Mouse (Mus musculus) left cerebral cortex, postnatal 4 days (tissue): Measurements from ENCODE around the gene Map10. TPM values are rescaled to one million over a fixed set of nuclear protein-coding genes. Genes with fewer than 3 reads are reported as not detected.
A peak's percentile ranks its signal among the peaks of the same experiment; 100 is the strongest.

ENCODE experiments used
- DNase-seq: peaks from one replicate; pipeline ENCODE4 v3.0.0-alpha.2; 2022
- intact Hi-C: fragments of 180-260 bp; cut with DNase I; formaldehyde crosslinking; loops from one replicate; pipeline ENCODE4 v1.15.1; 2025
- total RNA-seq, 2 experiments: library from RNA; stranded (reverse); gene quantifications; 2 replicates each; pipeline ENCODE4 v1.2.3; 2021

The Map10 gene
- total RNA-seq, 2 experiments from 2014 or later: 7.8 to 8.4 TPM

- intact Hi-C loops: no loop called here
- no peak for DNase-seq
These were observed 389 bp upstream of the Map10 start for GRCm38 (mm10) chr8:125669159-125669699.

- intact Hi-C loops: no loop called here
- no peak for DNase-seq
These were observed 802 bp downstream of the Map10 start for GRCm38 (mm10) chr8:125670420-125670819.

- DNase-seq: no peak
- intact Hi-C loops: no loop called here
These were observed 1.3 kb downstream of the Map10 start for GRCm38 (mm10) chr8:125670906-125671305.

GRCm38 (mm10) chr8:125671371-125671770 lies 1.8 kb downstream of the Map10 start:
- intact Hi-C loops: no loop called here
- no peak for DNase-seq

GRCm38 (mm10) chr8:125675796-125676195 lies 6.2 kb downstream of the Map10 start:
- DNase-seq: no peak
- intact Hi-C loops: no loop called here

GRCm38 (mm10) chr8:125677484-125677883 lies 7.9 kb downstream of the Map10 start:
- DNase-seq: no peak
- intact Hi-C loops: no loop called here

GRCm38 (mm10) chr8:125678854-125679648 lies 9.4 kb downstream of the Map10 start:
- DNase-seq: no peak
- intact Hi-C loops: no loop called here

- DNase-seq: no peak
- intact Hi-C loops: no loop called here
These were observed 11.3 kb downstream of the Map10 start for GRCm38 (mm10) chr8:125680851-125681408.

- intact Hi-C loops: no loop called here
- no peak for DNase-seq
These were observed 15.7 kb downstream of the Map10 start for GRCm38 (mm10) chr8:125685216-125685760.

- intact Hi-C loops: no loop called here
- DNase-seq: no peak
These were observed 16.7 kb downstream of the Map10 start for GRCm38 (mm10) chr8:125686221-125686865.

- intact Hi-C loops: no loop called here
- DNase-seq: peak; percentile 59
These were observed 20.7 kb downstream of the Map10 start for GRCm38 (mm10) chr8:125690166-125690915.

GRCm38 (mm10) chr8:125690961-125691360 lies 21.3 kb downstream of the Map10 start:
- intact Hi-C loops: no loop called here

GRCm38 (mm10) chr8:125692447-125692846 lies 22.8 kb downstream of the Map10 start:
- peak; percentile 62 for DNase-seq
- intact Hi-C loops: no loop called here

More at GRCm38 (mm10) chr8:125690961-125691360, 21.3 kb downstream of the Map10 start:
- DNase-seq: no peak

GRCm38 (mm10) chr8:125693197-125693596 lies 23.6 kb downstream of the Map10 start:
- no peak for DNase-seq
- intact Hi-C loops: no loop called here

GRCm38 (mm10) chr8:125695951-125696350 lies 26.3 kb downstream of the Map10 start:
- intact Hi-C loops: no loop called here
- no peak for DNase-seq

- no peak for DNase-seq
- intact Hi-C loops: no loop called here
These were observed 29.9 kb downstream of the Map10 start for GRCm38 (mm10) chr8:125699391-125700025.

- DNase-seq: no peak
- intact Hi-C loops: no loop called here
These were observed 30.8 kb downstream of the Map10 start for GRCm38 (mm10) chr8:125700407-125700806.

- intact Hi-C loops: no loop called here
- DNase-seq: peak; percentile 17
These were observed 33.4 kb downstream of the Map10 start for GRCm38 (mm10) chr8:125702868-125703473.

GRCm38 (mm10) chr8:125704434-125704833 lies 34.8 kb downstream of the Map10 start:
- intact Hi-C loops: no loop called here

GRCm38 (mm10) chr8:125705816-125706215 lies 36.2 kb downstream of the Map10 start:
- intact Hi-C loops: no loop called here
- no peak for DNase-seq

More at GRCm38 (mm10) chr8:125704434-125704833, 34.8 kb downstream of the Map10 start:
- DNase-seq: no peak
